Mouse (Mus musculus): Measurements from ENCODE around the gene Rpp14.

DNA sequence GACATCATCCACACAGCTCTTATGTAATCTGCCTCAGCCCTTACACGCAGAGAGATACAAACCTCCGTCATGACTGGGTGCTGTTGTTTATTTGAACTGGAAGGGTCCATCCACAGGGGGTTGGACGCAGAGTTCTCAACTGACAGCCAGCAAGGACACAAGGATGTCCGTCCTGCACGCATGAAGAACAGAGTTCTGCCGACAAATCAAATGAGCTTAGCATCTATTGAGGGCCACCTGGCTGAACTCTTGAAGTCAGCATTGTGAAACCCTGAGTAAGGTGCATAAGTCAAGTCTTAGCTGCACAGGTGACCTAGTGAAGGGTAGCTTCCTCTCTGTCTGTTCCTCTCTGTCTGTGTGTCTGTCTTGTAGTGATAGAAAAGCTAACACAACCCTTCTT is 44.2 kb upstream of the Rpp14 start:
- TF ChIP-seq CTCF (IDR thresholded peaks at IDR 0.05; ENCODE audit: borderline replicate concordance, insufficient read depth, low read length) (no peak), POLR2A (IDR thresholded peaks at IDR 0.05; ENCODE audit: low read depth, low read length) (no peak)
